Mouse (Mus musculus): ENCODE data around the gene Rnls.

Gene Rnls

GRCm38 (mm10) chr19:33271571-33271970 lies 120.5 kb downstream of the Rnls start:
- no peak for TF ChIP-seq GATA4 (IDR thresholded peaks at IDR 0.05; ENCODE audit: insufficient replicate concordance, low read length)

GRCm38 (mm10) chr19:33270231-33270630 lies 121.9 kb downstream of the Rnls start:
- no peak for TF ChIP-seq GATA4 (IDR thresholded peaks at IDR 0.05; ENCODE audit: insufficient replicate concordance, low read length)

- TF ChIP-seq GATA4 (IDR thresholded peaks at IDR 0.05; ENCODE audit: insufficient replicate concordance, low read length) = no peak
Measured at GRCm38 (mm10) chr19:33268044-33268443, 124.1 kb downstream of the Rnls start.

DNA sequence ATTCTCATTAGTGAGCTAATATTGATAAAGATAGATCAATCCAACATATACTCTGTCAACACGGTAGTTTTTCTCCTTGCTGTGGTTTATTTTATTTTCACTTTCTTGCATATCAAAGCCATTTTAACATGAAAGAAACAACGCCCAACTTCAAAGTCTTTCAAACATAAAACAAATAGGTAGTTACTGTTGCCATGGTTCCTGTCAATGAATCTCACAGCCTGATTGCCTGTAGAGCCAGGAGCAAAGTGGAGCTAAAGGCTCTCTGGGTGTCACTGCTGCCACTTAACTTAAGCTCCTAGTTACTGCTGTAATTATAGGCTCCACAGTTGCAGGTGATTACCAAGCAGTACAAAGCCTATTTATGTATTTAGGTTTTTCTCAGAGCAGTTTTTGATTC lies 126.8 kb downstream of the Rnls start:
- no peak for TF ChIP-seq GATA4 (IDR thresholded peaks at IDR 0.05; ENCODE audit: insufficient replicate concordance, low read length)

DNA sequence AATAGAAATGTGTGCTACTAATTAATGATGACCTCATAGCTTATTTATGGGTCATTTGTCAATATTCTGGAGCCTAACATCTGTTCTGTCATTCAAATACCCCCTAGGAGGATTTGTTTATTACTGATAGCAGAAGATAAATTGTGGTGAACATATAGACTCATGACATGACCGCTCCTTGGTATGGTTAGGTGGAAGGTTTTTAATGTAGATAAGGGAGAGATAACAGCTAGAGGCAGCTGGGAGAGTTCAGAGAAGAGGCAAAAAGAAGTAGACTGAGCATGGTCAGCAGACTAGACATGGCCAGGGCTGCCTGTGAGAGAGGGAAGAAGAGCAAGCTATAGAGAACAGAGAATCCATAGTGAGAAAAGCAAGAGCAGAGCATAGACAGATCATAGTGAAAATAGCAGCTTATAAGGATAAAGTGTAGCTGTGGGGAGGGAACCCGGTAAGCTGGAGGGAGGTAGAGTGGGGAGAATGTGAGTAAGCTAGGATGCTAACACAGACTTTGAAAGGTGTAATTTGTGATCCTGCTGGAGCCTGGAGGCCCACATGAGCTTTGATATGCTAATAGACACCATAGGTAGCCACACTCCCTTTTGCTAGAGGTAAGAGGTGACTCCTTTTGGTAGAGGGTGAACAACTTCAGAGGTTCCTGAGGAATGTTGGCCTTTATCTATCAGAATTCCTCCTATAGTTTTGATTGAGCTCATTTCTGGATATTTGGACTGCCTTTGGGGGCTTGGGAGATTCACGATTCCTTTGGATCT lies 127.7 kb downstream of the Rnls start:
- no peak for TF ChIP-seq GATA4 (IDR thresholded peaks at IDR 0.05; ENCODE audit: insufficient replicate concordance, low read length)

DNA sequence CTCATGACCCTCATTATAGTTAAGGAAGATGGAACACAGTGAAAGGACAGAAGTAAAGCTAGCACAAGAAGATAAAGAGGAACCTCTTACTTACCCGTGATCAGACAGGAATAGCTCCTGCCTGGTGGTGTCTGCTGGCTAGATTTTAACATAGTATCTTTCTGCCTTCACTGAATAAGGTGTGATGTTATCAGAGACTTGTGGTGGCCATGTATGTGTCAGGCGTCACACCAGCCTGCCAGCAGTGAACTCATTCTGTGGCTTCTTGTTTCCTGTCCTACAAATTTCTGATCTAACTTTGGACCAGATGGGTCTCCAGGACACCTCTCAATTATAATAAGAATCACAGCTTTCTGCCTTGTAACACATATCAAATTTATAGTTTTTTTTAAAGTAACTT lies 129.7 kb downstream of the Rnls start:
- no peak for TF ChIP-seq GATA4 (IDR thresholded peaks at IDR 0.05; ENCODE audit: insufficient replicate concordance, low read length)

GRCm38 (mm10) chr19:33259164-33259563 lies 132.9 kb downstream of the Rnls start:
- TF ChIP-seq GATA4 (IDR thresholded peaks at IDR 0.05; ENCODE audit: insufficient replicate concordance, low read length) = no peak

- TF ChIP-seq GATA4 (IDR thresholded peaks at IDR 0.05; ENCODE audit: insufficient replicate concordance, low read length) = no peak
Measured at GRCm38 (mm10) chr19:33253893-33254292, 138.2 kb downstream of the Rnls start.

GRCm38 (mm10) chr19:33252226-33252625 lies 139.9 kb downstream of the Rnls start:
- TF ChIP-seq GATA4 (IDR thresholded peaks at IDR 0.05; ENCODE audit: insufficient replicate concordance, low read length) = no peak

DNA sequence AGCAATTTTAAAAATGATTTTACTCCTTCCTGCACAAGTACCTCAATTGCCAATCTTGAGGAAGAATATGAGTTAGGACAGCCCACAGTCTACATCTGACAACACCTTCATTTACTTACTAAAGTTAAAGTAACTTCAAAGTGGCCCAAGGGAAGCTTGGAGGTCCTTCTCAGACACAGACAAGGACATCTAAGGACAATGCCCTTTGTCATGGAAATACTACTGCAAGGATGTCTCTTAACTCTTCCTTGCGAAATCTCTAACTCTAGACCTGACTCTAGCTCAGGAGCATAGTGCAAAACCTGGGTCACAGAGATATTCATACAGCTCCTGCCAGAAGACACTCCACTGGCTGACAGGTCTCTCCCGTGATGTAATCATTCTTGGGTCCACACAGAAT lies 147.9 kb downstream of the Rnls start:
- no peak for TF ChIP-seq GATA4 (IDR thresholded peaks at IDR 0.05; ENCODE audit: insufficient replicate concordance, low read length)

DNA sequence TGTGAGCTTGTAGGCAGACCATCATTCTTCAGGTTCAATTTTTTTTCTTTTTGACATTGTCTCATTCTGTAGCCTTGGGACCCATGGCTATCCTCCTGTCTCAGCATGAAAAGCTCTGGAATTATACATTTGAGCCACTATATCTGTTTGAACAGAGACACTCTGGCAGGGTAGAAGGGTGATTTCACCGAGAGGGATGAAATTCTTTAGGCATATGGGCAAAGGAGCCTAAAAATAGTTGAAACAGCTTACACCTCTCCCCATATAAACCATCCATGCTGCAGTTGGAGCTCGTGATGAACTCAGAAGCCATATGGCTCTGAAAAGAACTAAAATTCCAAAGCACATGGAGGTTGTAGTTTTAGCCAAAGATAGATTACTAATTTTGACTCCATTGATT lies 151.7 kb downstream of the Rnls start:
- TF ChIP-seq GATA4 (IDR thresholded peaks at IDR 0.05; ENCODE audit: insufficient replicate concordance, low read length) = no peak

GRCm38 (mm10) chr19:33232902-33233301 lies 159.2 kb downstream of the Rnls start:
- no peak for TF ChIP-seq GATA4 (IDR thresholded peaks at IDR 0.05; ENCODE audit: insufficient replicate concordance, low read length)

GRCm38 (mm10) chr19:33231303-33231702 lies 160.8 kb downstream of the Rnls start:
- no peak for TF ChIP-seq GATA4 (IDR thresholded peaks at IDR 0.05; ENCODE audit: insufficient replicate concordance, low read length)

GRCm38 (mm10) chr19:33227004-33227403 lies 165.1 kb downstream of the Rnls start:
- TF ChIP-seq GATA4 (IDR thresholded peaks at IDR 0.05; ENCODE audit: insufficient replicate concordance, low read length) = no peak

DNA sequence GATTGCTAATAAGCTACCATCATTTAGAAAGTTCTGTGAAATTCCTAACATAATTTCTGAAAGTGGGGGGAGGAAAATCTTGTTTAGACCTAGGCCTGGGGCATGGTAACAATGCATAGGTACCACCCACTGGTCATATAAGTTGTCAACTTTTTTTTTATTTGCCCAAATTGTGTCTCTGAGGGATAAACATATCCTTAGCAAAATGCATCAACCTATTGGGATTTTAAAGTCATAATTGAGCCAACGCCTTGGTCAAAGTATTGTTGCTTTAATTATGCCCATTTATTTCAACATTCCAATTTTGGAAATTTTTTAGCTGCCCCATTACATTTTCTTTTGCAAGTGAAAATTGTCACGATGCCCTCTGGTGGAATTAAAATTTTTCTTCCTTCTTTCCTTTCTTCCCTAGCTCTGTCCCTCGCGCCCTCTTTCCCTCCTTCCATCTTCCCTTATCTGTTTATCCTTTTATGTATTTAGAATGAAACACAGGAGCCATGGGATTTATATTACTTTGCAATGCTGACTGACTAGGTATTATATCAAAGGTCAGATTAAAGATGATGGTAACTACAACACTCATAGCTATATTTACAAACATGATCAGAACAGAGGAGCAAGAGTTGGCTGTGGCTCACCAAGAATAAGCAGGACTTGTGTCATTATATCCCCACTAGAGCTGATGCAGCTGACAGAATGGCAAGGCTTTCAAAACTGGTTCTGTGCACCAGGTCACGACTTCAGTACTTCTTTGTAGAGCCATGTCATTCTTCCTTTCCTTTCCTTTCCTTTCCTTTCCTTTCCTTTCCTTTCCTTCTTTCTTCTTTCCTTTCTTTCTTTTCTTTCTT lies 166.0 kb downstream of the Rnls start:
- no peak for TF ChIP-seq GATA4 (IDR thresholded peaks at IDR 0.05; ENCODE audit: insufficient replicate concordance, low read length)

DNA sequence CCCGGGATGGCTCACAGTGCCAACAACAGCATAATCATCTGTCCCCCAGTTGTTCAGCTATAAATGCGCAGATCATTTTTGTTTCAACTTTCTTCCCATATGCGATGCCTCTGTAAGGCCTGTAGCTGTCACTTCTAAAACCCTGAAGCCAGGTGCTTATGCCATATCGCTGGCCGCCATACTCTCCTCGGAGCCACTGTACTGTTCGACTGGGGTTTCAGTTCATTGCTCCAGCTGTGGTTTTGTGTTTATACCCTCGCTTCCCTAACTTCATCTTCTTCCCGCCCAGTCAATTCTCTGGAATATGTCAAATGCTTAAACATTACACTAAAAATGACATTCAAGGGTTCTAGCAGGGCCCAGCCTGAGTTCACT lies 167.1 kb downstream of the Rnls start:
- no peak for TF ChIP-seq GATA4 (IDR thresholded peaks at IDR 0.05; ENCODE audit: insufficient replicate concordance, low read length)

Measured in liver, adult (tissue).